Mouse (Mus musculus) kidney, embryonic 15.5 days (tissue): ENCODE data around the gene H2al1a. TPM values are rescaled to one million over a fixed set of nuclear protein-coding genes. Genes with fewer than 3 reads are reported as not detected.
"Not testable (repeated sequence)": the region's sequence is repeated elsewhere in the genome, so short reads cannot be mapped to it uniquely, and the experiment has no call there.

Source experiments
- ATAC-seq: fragments of 200-750 bp; cut with Nextera tagmentation; replicated peaks from 2 replicates; pipeline ENCODE4 v1.8.0; 2017; ENCODE audit warnings: moderate TSS enrichment; ENCODE audit not compliant: low FRiP score
- H3K27ac ChIP-seq: fragments of 300-500 bp; sonication (generic); 2 replicates; pipeline ENCODE4 v1.5.1; 2015; ENCODE audit warnings: mild to moderate bottlenecking, inconsistent platforms
- H3K27me3 ChIP-seq: fragments of 300-500 bp; sonication (generic); 2 replicates; pipeline ENCODE4 v1.6.1; 2015; ENCODE audit warnings: inconsistent platforms
- H3K36me3 ChIP-seq: fragments of 300-500 bp; sonication (generic); 2 replicates; pipeline ENCODE4 v1.6.1; 2015; ENCODE audit warnings: inconsistent platforms
- H3K4me1 ChIP-seq: fragments of 300-500 bp; sonication (generic); 2 replicates; pipeline ENCODE4 v1.6.1; 2015; ENCODE audit warnings: inconsistent platforms
- H3K4me2 ChIP-seq: fragments of 300-500 bp; sonication (generic); 2 replicates; pipeline ENCODE4 v1.6.1; 2015; ENCODE audit warnings: moderate library complexity, mild to moderate bottlenecking, inconsistent platforms
- H3K4me3 ChIP-seq: fragments of 300-500 bp; sonication (generic); replicated peaks from 2 replicates; pipeline ENCODE4 v1.5.1; 2015; ENCODE audit warnings: mild to moderate bottlenecking, inconsistent platforms
- H3K9ac ChIP-seq: fragments of 300-500 bp; sonication (generic); 2 replicates; pipeline ENCODE4 v1.6.1; 2015; ENCODE audit warnings: mild to moderate bottlenecking, inconsistent platforms
- H3K9me3 ChIP-seq: fragments of 300-500 bp; sonication (generic); replicated peaks from 2 replicates; pipeline ENCODE4 v1.6.1; 2016; ENCODE audit warnings: inconsistent platforms
- WGBS: fragments of 180-500 bp; shearing (Covaris S2); methylation state at CpG from one replicate; pipeline ENCODE4 v1.1.7; 2015; ENCODE audit warnings: mixed read lengths; 5-methylcytosine and 5-hydroxymethylcytosine counted together
- polyA plus RNA-seq: library from polyadenylated mRNA; unstranded; fragments of >200 nt; fragmentation: Nextera tagmentation; extraction: Ambion mirVana; gene quantifications from 2 replicates; pipeline ENCODE4 v1.2.1, GENCODE M21; 2015

The H2al1a gene
- polyA plus RNA-seq, result not detected in 2 replicates

- not testable (repeated sequence) for H3K4me2 ChIP-seq, H3K27ac ChIP-seq, H3K4me1 ChIP-seq, H3K4me3 ChIP-seq, H3K9me3 ChIP-seq, ATAC-seq, H3K36me3 ChIP-seq, H3K9ac ChIP-seq
- no CpG with 5 or more reads among the region's 3 CpGs for WGBS
- H3K27me3 ChIP-seq, result peaks cover 12% of the 10 kb centered on the region; the same call in 1 of the 2 replicates
Observed at GRCm38 (mm10) chrX:11298957-11299356, at the start of gene H2al1a. Gene H2al1a, plus strand, starts transcription at chrX:11299257.

GRCm38 (mm10) chrX:11250155-11250554 lies 48.9 kb upstream of the H2al1a start:
- Histone ChIP-seq H3K27ac (no peak overlapping the region), H3K4me2 (no peak overlapping the region), H3K4me3 (no peak overlapping the region), H3K9me3 (no peaks in the 10 kb centered on the region), H3K4me1 (peaks cover 7% of the 10 kb centered on the region), H3K9ac (no peak overlapping the region), H3K36me3 (no peaks in the 10 kb centered on the region), H3K27me3 (peaks cover 53% of the 10 kb centered on the region)
- WGBS, result 25% methylated on average over 12 of the region's 12 CpGs
- ATAC-seq, result no peak

- peaks cover 20% of the 10 kb centered on the region for H3K4me1 ChIP-seq
- H3K4me2 ChIP-seq, result no peak overlapping the region
- H3K9me3 ChIP-seq, result no peaks in the 10 kb centered on the region
- H3K4me3 ChIP-seq, result no peak overlapping the region
- no peaks in the 10 kb centered on the region for H3K36me3 ChIP-seq
- H3K27ac ChIP-seq, result peak overlapping the region; percentile 71
- no peak for ATAC-seq
- 46% methylated on average over 5 of the region's 5 CpGs for WGBS
- H3K27me3 ChIP-seq, result peaks cover 35% of the 10 kb centered on the region
- no peak overlapping the region for H3K9ac ChIP-seq
Observed at GRCm38 (mm10) chrX:11254062-11254461, 45.0 kb upstream of the H2al1a start.

- ATAC-seq, result no peak
- H3K9ac ChIP-seq, result no peak overlapping the region
- WGBS, result 43% methylated on average over 11 of the region's 11 CpGs
- H3K4me2 ChIP-seq, result no peak overlapping the region
- H3K36me3 ChIP-seq, result no peaks in the 10 kb centered on the region
- H3K4me1 ChIP-seq, result peaks cover 20% of the 10 kb centered on the region
- H3K27ac ChIP-seq, result peak overlapping the region; percentile 71
- H3K9me3 ChIP-seq, result no peaks in the 10 kb centered on the region
- peaks cover 35% of the 10 kb centered on the region for H3K27me3 ChIP-seq
- H3K4me3 ChIP-seq, result no peak overlapping the region
Observed at GRCm38 (mm10) chrX:11254521-11255207, 44.4 kb upstream of the H2al1a start.

- no peak overlapping the region for H3K9ac ChIP-seq
- peak; percentile 49; the same call in 1 of the 2 replicates for ATAC-seq
- no peak overlapping the region for H3K4me3 ChIP-seq
- H3K9me3 ChIP-seq, result no peaks in the 10 kb centered on the region
- H3K36me3 ChIP-seq, result no peaks in the 10 kb centered on the region
- peak overlapping the region; percentile 71 for H3K27ac ChIP-seq
- H3K27me3 ChIP-seq, result peaks cover 34% of the 10 kb centered on the region
- H3K4me2 ChIP-seq, result no peak overlapping the region
- WGBS, result 33% methylated on average over 8 of the region's 8 CpGs
- H3K4me1 ChIP-seq, result peaks cover 18% of the 10 kb centered on the region
Observed at GRCm38 (mm10) chrX:11255564-11256360, 43.3 kb upstream of the H2al1a start.

GRCm38 (mm10) chrX:11264918-11265317 lies 34.1 kb upstream of the H2al1a start:
- H3K9me3 ChIP-seq, result no peaks in the 10 kb centered on the region
- H3K4me1 ChIP-seq, result 0 out of 2 replicates have a peak, but pooled peaks cover 10% of the 10 kb centered on the region
- no peak overlapping the region for H3K4me3 ChIP-seq
- H3K27ac ChIP-seq, result no peak overlapping the region
- no peak overlapping the region for H3K9ac ChIP-seq
- H3K36me3 ChIP-seq, result no peaks in the 10 kb centered on the region
- ATAC-seq, result no peak
- WGBS, result 67% methylated on average over 8 of the region's 8 CpGs
- H3K4me2 ChIP-seq, result no peak overlapping the region
- peaks cover 50% of the 10 kb centered on the region for H3K27me3 ChIP-seq

GRCm38 (mm10) chrX:11267791-11268190 lies 31.3 kb upstream of the H2al1a start:
- peak; percentile 56; the same call in 1 of the 2 replicates for ATAC-seq
- Histone ChIP-seq H3K36me3 (no peaks in the 10 kb centered on the region), H3K9me3 (no peaks in the 10 kb centered on the region), H3K4me2 (no peak overlapping the region), H3K27ac (no peak overlapping the region), H3K27me3 (peaks cover 57% of the 10 kb centered on the region), H3K4me1 (0 out of 2 replicates have a peak, but pooled peaks cover 10% of the 10 kb centered on the region), H3K9ac (no peak overlapping the region), H3K4me3 (no peak overlapping the region)
- 54% methylated on average over 7 of the region's 7 CpGs for WGBS

GRCm38 (mm10) chrX:11269074-11269473 lies 30.0 kb upstream of the H2al1a start:
- Histone ChIP-seq H3K27ac (no peak overlapping the region), H3K4me3 (no peak overlapping the region), H3K4me2 (no peak overlapping the region), H3K27me3 (peaks cover 64% of the 10 kb centered on the region), H3K9me3 (no peaks in the 10 kb centered on the region), H3K36me3 (no peaks in the 10 kb centered on the region), H3K4me1 (0 out of 2 replicates have a peak, but pooled peaks cover 10% of the 10 kb centered on the region), H3K9ac (no peak overlapping the region)
- WGBS, result 83% methylated on average over 3 of the region's 3 CpGs
- ATAC-seq, result no peak

GRCm38 (mm10) chrX:11273190-11273589 lies 25.9 kb upstream of the H2al1a start:
- no peak for ATAC-seq
- H3K4me2 ChIP-seq, result no peak overlapping the region
- WGBS, result 73% methylated on average over 3 of the region's 3 CpGs

GRCm38 (mm10) chrX:11277083-11277482 lies 22.0 kb upstream of the H2al1a start:
- Histone ChIP-seq H3K4me2 (no peak overlapping the region), H3K36me3 (no peaks in the 10 kb centered on the region), H3K4me1 (no peaks in the 10 kb centered on the region), H3K9ac (no peak overlapping the region), H3K27ac (no peak overlapping the region), H3K4me3 (no peak overlapping the region), H3K9me3 (no peaks in the 10 kb centered on the region), H3K27me3 (peaks cover 30% of the 10 kb centered on the region; the same call in 1 of the 2 replicates)
- no peak for ATAC-seq
- 73% methylated on average over 6 of the region's 6 CpGs for WGBS

More at GRCm38 (mm10) chrX:11273190-11273589, 25.9 kb upstream of the H2al1a start:
- Histone ChIP-seq H3K4me1 (no peaks in the 10 kb centered on the region), H3K9ac (no peak overlapping the region), H3K27ac (no peak overlapping the region), H3K27me3 (peaks cover 44% of the 10 kb centered on the region), H3K9me3 (no peaks in the 10 kb centered on the region), H3K4me3 (no peak overlapping the region), H3K36me3 (no peaks in the 10 kb centered on the region)

- H3K9me3 ChIP-seq, result no peaks in the 10 kb centered on the region
- no peak overlapping the region for H3K27ac ChIP-seq
- H3K36me3 ChIP-seq, result no peaks in the 10 kb centered on the region
- WGBS, result 79% methylated on average over 2 of the region's 2 CpGs
- H3K27me3 ChIP-seq, result peaks cover 17% of the 10 kb centered on the region; the same call in 1 of the 2 replicates
- no peak for ATAC-seq
- H3K4me2 ChIP-seq, result no peak overlapping the region
- no peaks in the 10 kb centered on the region for H3K4me1 ChIP-seq
- H3K4me3 ChIP-seq, result no peak overlapping the region
- no peak overlapping the region for H3K9ac ChIP-seq
Observed at GRCm38 (mm10) chrX:11280741-11281140, 18.3 kb upstream of the H2al1a start.

GRCm38 (mm10) chrX:11288306-11288882 lies 10.7 kb upstream of the H2al1a start:
- Histone ChIP-seq H3K9me3 (no peaks in the 10 kb centered on the region), H3K27ac (no peak overlapping the region), H3K36me3 (no peaks in the 10 kb centered on the region), H3K27me3 (peaks cover 37% of the 10 kb centered on the region), H3K9ac (no peak overlapping the region), H3K4me2 (no peak overlapping the region), H3K4me3 (no peak overlapping the region), H3K4me1 (no peaks in the 10 kb centered on the region)
- no peak for ATAC-seq
- 70% methylated on average over 14 of the region's 14 CpGs for WGBS
